Mouse (Mus musculus): ENCODE measurements around the gene Carmil1. TPM values are rescaled to one million over a fixed set of nuclear protein-coding genes. Genes with fewer than 3 reads are reported as not detected.

Carmil1 gene
- polyA plus RNA-seq, 1 experiment from 2014 or later = 50.7 TPM

DNA sequence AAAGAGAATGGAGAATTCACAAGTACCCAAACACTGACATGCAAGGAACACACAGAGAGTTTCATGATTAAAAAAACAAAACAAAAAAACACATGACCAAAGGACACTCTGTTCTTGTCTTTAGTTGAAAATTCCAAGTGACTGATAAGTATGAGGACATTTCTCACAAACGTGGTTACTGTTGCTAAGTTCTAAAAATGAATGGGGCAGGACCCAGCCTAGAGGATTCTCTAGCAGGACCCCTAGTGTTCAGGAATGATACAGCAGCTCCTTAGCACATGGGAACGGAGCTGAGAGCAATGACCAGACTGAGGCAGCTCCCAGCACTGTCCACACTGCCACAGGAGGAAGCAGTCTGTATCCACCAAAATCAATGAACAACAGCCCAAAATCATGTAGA, 26.6 kb downstream of the Carmil1 start:
- Histone ChIP-seq H3K9ac (no peak overlapping the region), H3K9me3 (ENCODE audit: low read depth, low read length) (no peaks in the 10 kb centered on the region), H3K36me3 (ENCODE audit: insufficient read depth) (no peaks in the 10 kb centered on the region), H3K4me2 (no peak overlapping the region), H3K4me1 (ENCODE audit: insufficient read depth) (no peaks in the 10 kb centered on the region), H3K27me3 (ENCODE audit: insufficient read depth, low read length) (no peaks in the 10 kb centered on the region), H3K27ac (ENCODE audit: low read depth) (no peak overlapping the region), H3K4me3 (ENCODE audit: low read depth, low read length) (no peak overlapping the region)
- TF ChIP-seq CTCF (IDR thresholded peaks at IDR 0.05; ENCODE audit: low read depth) = peak; percentile 71
- WGBS = 22% methylated on average over 2 of the region's 2 CpGs
- DNase-seq (peak; percentile 81), ATAC-seq (ENCODE audit: insufficient read depth) (peak; percentile 62)

DNA sequence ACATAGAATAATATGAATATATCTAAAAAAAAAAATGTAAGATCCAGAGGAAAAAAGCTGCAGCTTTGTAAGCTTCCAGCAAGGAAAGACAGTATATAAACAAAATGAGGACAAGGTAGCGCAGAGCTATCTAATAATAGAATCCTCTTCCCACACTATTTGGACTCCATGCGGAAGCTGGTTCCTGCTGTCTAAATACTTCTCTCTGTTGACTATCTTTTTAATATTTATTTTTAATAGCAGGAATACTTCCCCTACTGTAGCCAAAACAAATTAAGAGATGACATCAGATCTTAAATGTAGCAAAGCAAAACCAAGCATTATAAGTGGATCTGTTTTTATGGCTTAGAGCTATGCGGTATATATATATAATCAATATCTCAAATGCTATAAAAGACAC, 27.0 kb downstream of the Carmil1 start:
- H3K36me3 ChIP-seq (ENCODE audit: insufficient read depth) = no peaks in the 10 kb centered on the region
- 59% methylated on average over 3 of the region's 3 CpGs for WGBS
- no peaks in the 10 kb centered on the region for H3K9me3 ChIP-seq (ENCODE audit: low read depth, low read length)
- no peak for DNase-seq
- no peak overlapping the region for H3K27ac ChIP-seq (ENCODE audit: low read depth)
- no peak for TF ChIP-seq CTCF (IDR thresholded peaks at IDR 0.05; ENCODE audit: low read depth)
- no peaks in the 10 kb centered on the region for H3K27me3 ChIP-seq (ENCODE audit: insufficient read depth, low read length)
- H3K4me3 ChIP-seq (ENCODE audit: low read depth, low read length) = no peak overlapping the region
- no peak for ATAC-seq (ENCODE audit: insufficient read depth)
- no peak overlapping the region for H3K9ac ChIP-seq
- H3K4me2 ChIP-seq = no peak overlapping the region
- H3K4me1 ChIP-seq (ENCODE audit: insufficient read depth) = no peaks in the 10 kb centered on the region

DNA sequence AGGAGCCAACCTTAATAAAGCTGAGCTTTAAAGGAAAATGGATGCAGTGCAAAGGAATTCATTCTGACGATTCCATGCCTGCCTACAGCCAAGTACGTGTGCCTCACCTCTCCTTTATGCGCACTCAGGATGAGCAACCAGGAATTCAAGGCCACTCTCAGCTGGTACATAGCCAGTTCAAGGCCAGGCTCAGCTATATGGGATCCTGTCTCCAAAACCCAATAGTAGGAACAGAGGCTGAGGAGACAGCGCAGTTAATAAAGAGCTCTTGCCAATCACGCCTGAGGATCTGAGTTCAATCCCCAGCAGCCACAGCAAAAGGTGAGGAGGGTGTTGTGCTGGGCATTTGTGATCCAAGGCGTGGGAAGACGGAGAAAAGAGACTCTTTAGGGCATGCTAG, 29.4 kb downstream of the Carmil1 start:
- Histone ChIP-seq H3K4me2 (no peak overlapping the region), H3K4me1 (ENCODE audit: insufficient read depth) (0 out of 2 replicates have a peak, but pooled peaks cover 3% of the 10 kb centered on the region), H3K9me3 (ENCODE audit: low read depth, low read length) (no peaks in the 10 kb centered on the region), H3K36me3 (ENCODE audit: insufficient read depth) (no peaks in the 10 kb centered on the region), H3K27me3 (ENCODE audit: insufficient read depth, low read length) (no peaks in the 10 kb centered on the region), H3K27ac (ENCODE audit: low read depth) (no peak overlapping the region), H3K4me3 (ENCODE audit: low read depth, low read length) (no peak overlapping the region), H3K9ac (no peak overlapping the region)
- 87% methylated on average over 7 of the region's 7 CpGs for WGBS
- ATAC-seq (ENCODE audit: insufficient read depth) (no peak), DNase-seq (no peak)
- no peak for TF ChIP-seq CTCF (IDR thresholded peaks at IDR 0.05; ENCODE audit: low read depth)

DNA sequence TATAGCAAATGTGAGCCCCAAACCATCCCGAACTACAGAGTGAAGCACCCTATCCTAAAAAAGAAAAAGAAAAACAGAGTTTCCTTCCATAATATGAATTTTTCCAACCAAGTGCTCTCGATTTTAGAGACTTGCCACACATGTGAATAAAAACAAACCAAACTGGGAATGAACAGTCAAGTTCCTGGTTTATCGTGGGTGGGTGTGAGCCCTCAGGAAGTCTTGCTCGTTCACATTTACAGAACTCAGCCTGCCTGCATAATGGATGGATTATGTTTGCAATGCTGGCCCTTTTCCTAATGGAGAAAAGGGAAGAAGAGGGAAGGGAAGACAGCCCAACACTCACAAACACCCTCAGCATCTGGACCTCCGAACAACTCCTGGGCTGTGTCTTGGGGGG, 32.7 kb downstream of the Carmil1 start:
- no peak for TF ChIP-seq CTCF (IDR thresholded peaks at IDR 0.05; ENCODE audit: low read depth)
- Histone ChIP-seq H3K27ac (ENCODE audit: low read depth) (no peak overlapping the region; the same call in 1 of the 2 replicates), H3K9ac (no peak overlapping the region), H3K27me3 (ENCODE audit: insufficient read depth, low read length) (no peaks in the 10 kb centered on the region), H3K4me2 (no peak overlapping the region), H3K36me3 (ENCODE audit: insufficient read depth) (no peaks in the 10 kb centered on the region), H3K4me3 (ENCODE audit: low read depth, low read length) (no peak overlapping the region), H3K9me3 (ENCODE audit: low read depth, low read length) (no peaks in the 10 kb centered on the region), H3K4me1 (ENCODE audit: insufficient read depth) (0 out of 2 replicates have a peak, but pooled peaks cover 3% of the 10 kb centered on the region)
- no peak for ATAC-seq (ENCODE audit: insufficient read depth)
- 55% methylated on average over 5 of the region's 5 CpGs for WGBS
- no peak for DNase-seq

DNA sequence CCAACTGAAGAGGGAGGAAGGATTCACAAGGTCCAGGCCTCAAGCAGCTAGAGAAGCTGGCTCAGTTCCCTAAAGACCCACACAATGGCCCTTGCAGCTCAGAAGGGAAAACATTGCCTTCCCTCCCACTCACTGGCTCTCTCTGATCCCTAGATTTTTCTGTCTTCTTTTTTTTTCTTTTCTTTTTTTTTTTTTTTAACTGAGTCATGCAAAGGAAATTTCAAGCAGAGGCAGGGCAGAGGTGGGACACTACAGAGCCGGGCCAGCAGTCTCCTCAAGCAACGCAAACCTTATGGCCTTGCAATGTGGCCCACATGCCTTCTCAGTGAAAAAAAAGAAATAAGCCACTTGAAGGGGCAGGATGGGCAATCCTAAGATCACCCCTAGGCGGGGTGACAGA, 33.2 kb downstream of the Carmil1 start:
- TF ChIP-seq CTCF (IDR thresholded peaks at IDR 0.05; ENCODE audit: low read depth) = no peak
- Histone ChIP-seq H3K36me3 (ENCODE audit: insufficient read depth) (no peaks in the 10 kb centered on the region), H3K4me2 (no peak overlapping the region), H3K4me1 (ENCODE audit: insufficient read depth) (peaks cover 6% of the 10 kb centered on the region; the same call in 1 of the 2 replicates), H3K4me3 (ENCODE audit: low read depth, low read length) (no peak overlapping the region), H3K27ac (ENCODE audit: low read depth) (no peak overlapping the region; the same call in 1 of the 2 replicates), H3K27me3 (ENCODE audit: insufficient read depth, low read length) (no peaks in the 10 kb centered on the region), H3K9me3 (ENCODE audit: low read depth, low read length) (no peaks in the 10 kb centered on the region), H3K9ac (no peak overlapping the region)
- no peak for ATAC-seq (ENCODE audit: insufficient read depth)
- peak; percentile 41 for DNase-seq
- WGBS = 63% methylated on average over 3 of the region's 3 CpGs

DNA sequence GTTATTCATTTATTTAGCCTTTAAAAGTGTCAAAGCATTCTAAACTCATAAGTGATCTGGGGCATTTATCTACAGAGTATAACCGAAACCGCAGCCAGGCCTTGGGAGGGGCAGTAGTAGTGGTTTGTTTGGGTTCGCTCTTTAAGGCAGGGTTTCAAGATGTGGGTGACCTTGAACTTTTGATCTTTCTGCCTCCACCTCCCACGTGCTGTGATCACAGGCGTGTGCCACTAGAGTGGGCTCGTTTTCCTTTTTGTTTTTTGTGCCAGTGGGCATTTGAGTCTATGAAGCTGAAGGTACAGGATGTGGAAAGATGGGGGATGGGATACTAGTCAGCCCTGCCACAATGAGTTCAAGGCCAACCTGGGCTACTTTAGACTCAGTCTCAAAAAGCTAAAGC, 34.3 kb downstream of the Carmil1 start:
- no peak overlapping the region for H3K9ac ChIP-seq
- TF ChIP-seq CTCF (IDR thresholded peaks at IDR 0.05; ENCODE audit: low read depth) = no peak
- no peak for DNase-seq
- H3K27me3 ChIP-seq (ENCODE audit: insufficient read depth, low read length) = no peaks in the 10 kb centered on the region
- ATAC-seq (ENCODE audit: insufficient read depth) = no peak
- no peaks in the 10 kb centered on the region for H3K36me3 ChIP-seq (ENCODE audit: insufficient read depth)
- H3K9me3 ChIP-seq (ENCODE audit: low read depth, low read length) = no peaks in the 10 kb centered on the region
- no peak overlapping the region for H3K4me2 ChIP-seq
- WGBS = 70% methylated on average over 6 of the region's 6 CpGs
- H3K4me3 ChIP-seq (ENCODE audit: low read depth, low read length) = no peak overlapping the region
- H3K4me1 ChIP-seq (ENCODE audit: insufficient read depth) = peaks cover 11% of the 10 kb centered on the region; the same call in 1 of the 2 replicates
- H3K27ac ChIP-seq (ENCODE audit: low read depth) = no peak overlapping the region

DNA sequence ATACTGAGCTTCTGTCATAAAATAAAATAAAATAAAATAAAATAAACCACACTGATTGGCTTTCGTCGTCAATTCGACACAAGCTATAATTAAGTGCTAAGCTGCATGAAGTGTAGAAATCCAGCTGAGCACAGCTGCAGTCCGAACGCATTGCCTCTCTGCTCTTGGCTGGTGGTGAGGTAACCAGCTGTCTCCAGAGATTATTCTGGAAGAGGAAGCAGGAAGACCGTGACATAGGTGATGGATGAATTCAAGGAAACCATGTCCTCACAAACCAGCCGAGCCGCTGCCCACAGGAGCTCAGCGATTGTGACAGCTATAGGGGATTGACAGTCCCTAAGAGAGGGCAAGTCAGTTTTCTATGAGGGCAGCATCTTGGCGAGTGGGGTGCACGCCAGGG, 36.0 kb downstream of the Carmil1 start:
- ATAC-seq (ENCODE audit: insufficient read depth) (peak; percentile 75), DNase-seq (peak; percentile 81)
- no peak overlapping the region for H3K4me3 ChIP-seq (ENCODE audit: low read depth, low read length)
- H3K27me3 ChIP-seq (ENCODE audit: insufficient read depth, low read length) = no peaks in the 10 kb centered on the region
- peaks cover 11% of the 10 kb centered on the region; the same call in 1 of the 2 replicates for H3K4me1 ChIP-seq (ENCODE audit: insufficient read depth)
- no peaks in the 10 kb centered on the region for H3K9me3 ChIP-seq (ENCODE audit: low read depth, low read length)
- no peak for TF ChIP-seq CTCF (IDR thresholded peaks at IDR 0.05; ENCODE audit: low read depth)
- 27% methylated on average over 11 of the region's 11 CpGs for WGBS
- H3K27ac ChIP-seq (ENCODE audit: low read depth) = no peak overlapping the region
- no peak overlapping the region for H3K9ac ChIP-seq
- H3K36me3 ChIP-seq (ENCODE audit: insufficient read depth) = no peaks in the 10 kb centered on the region
- H3K4me2 ChIP-seq = 0 out of 2 replicates have a peak overlapping the region, but pooled peaks have one; percentile 25

DNA sequence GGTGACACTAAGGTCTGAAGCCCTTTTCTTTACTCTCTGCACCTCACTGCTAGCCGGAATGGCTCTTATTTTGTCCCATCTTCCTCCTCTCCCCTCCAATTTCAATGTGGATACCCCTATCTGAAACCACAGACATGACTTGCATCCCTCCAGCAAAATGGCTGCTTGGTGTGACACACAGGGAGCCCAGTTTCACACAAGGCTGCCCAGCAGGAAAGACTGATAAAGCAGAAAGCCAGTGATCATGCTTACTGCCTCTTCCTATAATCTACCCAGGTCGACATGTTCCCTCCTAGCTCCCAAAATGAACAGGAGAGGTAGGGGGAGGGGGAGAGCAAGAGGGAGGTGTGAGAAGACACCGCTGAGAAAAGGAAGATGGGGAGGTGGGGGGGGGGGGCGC, 36.6 kb downstream of the Carmil1 start:
- Histone ChIP-seq H3K9me3 (ENCODE audit: low read depth, low read length) (no peaks in the 10 kb centered on the region), H3K36me3 (ENCODE audit: insufficient read depth) (no peaks in the 10 kb centered on the region), H3K27me3 (ENCODE audit: insufficient read depth, low read length) (no peaks in the 10 kb centered on the region), H3K9ac (no peak overlapping the region), H3K27ac (ENCODE audit: low read depth) (no peak overlapping the region), H3K4me2 (no peak overlapping the region), H3K4me3 (ENCODE audit: low read depth, low read length) (no peak overlapping the region), H3K4me1 (ENCODE audit: insufficient read depth) (peaks cover 11% of the 10 kb centered on the region; the same call in 1 of the 2 replicates)
- no peak for ATAC-seq (ENCODE audit: insufficient read depth)
- WGBS = 63% methylated on average over 4 of the region's 4 CpGs
- TF ChIP-seq CTCF (IDR thresholded peaks at IDR 0.05; ENCODE audit: low read depth) = no peak
- no peak for DNase-seq
